In genomic region chr12:106527116-106527515, GRCm38 (mm10) we compare ENCODE assay signal across 13 mouse cellular contexts.
DNase-seq lines count a peak whose midpoint lies in the region; ATAC-seq and TF ChIP-seq lines count a peak whose summit lies in the region.
"Had no signal": no experiment of that assay in that cellular context is flagged by ENCODE, and none has a peak within 500 bp of the region (broad histone marks: within the 10 kb centered on the region; RNA-seq: fewer than 3 reads in every experiment).

No protein-coding gene starts in this region.

- intact Hi-C loops in heart, postnatal 25 days (cut with DNase I) = no loop called here
- intact Hi-C loops in left cerebral cortex, postnatal 25 days (cut with DNase I) = no loop called here

- H3K9me3 ChIP-seq in heart, embryonic 13.5 days = 0 out of 2 replicates have a peak, but pooled peaks cover 6% of the 10 kb centered on the region
- no peaks in the 10 kb centered on the region for H3K9me3 ChIP-seq in hindbrain, embryonic 12.5 days (replicated peaks)
- H3K9me3 ChIP-seq in liver, postnatal 0 days (ENCODE audit: low read length) = no peaks in the 10 kb centered on the region
- H3K9me3 ChIP-seq: heart, embryonic 10.5 days; liver, embryonic 12.5 days had no signal

- no peak overlapping the region for H3K27ac ChIP-seq in heart, embryonic 13.5 days (replicated peaks)
- H3K27ac ChIP-seq in hindbrain, embryonic 12.5 days = no peak overlapping the region
- H3K27ac ChIP-seq in liver, postnatal 0 days (ENCODE audit: low read depth) = no peak overlapping the region
- H3K27ac ChIP-seq: heart, embryonic 10.5 days; liver, embryonic 12.5 days had no signal

- no peak for TF ChIP-seq CTCF in liver, postnatal 0 days (IDR thresholded peaks at IDR 0.05; ENCODE audit: low read depth)

- DNase-seq in heart, postnatal 25 days (ENCODE audit: low spot score) = no peak
- peak; percentile 26 for DNase-seq in right cerebral cortex, postnatal 4 days
- no peak for DNase-seq in right cerebral cortex, postnatal 25 days
- DNase-seq in liver, postnatal 0 days = no peak
- DNase-seq in adrenal gland, postnatal 25 days = no peak
- DNase-seq in left cerebral cortex, postnatal 25 days (ENCODE audit: low spot score in 2 of 2) = no peak
- DNase-seq: cerebellum, adult 2 months; kidney, postnatal 36 days; spleen, adult 18-20 months had no signal

- H3K4me2 ChIP-seq in heart, embryonic 13.5 days = peak overlapping the region; percentile 45; the same call in 1 of the 2 replicates
- H3K4me2 ChIP-seq in hindbrain, embryonic 12.5 days (replicated peaks) = no peak overlapping the region; the same call in 1 of the 2 replicates
- no peak overlapping the region for H3K4me2 ChIP-seq in liver, postnatal 0 days (ENCODE audit: low read depth, low read length)
- H3K4me2 ChIP-seq: liver, embryonic 12.5 days had no signal

- 63% methylated on average over 8 of the region's 8 CpGs for WGBS in heart, embryonic 13.5 days
- WGBS in hindbrain, embryonic 12.5 days = 58% methylated on average over 8 of the region's 8 CpGs
- WGBS in liver, postnatal 0 days (ENCODE audit: insufficient replicate concordance) = 62% methylated on average over 8 of the region's 8 CpGs

- no peak overlapping the region for H3K9ac ChIP-seq in heart, embryonic 13.5 days
- no peak overlapping the region for H3K9ac ChIP-seq in hindbrain, embryonic 12.5 days
- H3K9ac ChIP-seq in liver, postnatal 0 days (replicated peaks) = no peak overlapping the region
- H3K9ac ChIP-seq: liver, embryonic 12.5 days had no signal

- no peak overlapping the region for H3K4me3 ChIP-seq in heart, embryonic 13.5 days
- no peak overlapping the region for H3K4me3 ChIP-seq in hindbrain, embryonic 12.5 days
- no peak overlapping the region for H3K4me3 ChIP-seq in liver, postnatal 0 days (ENCODE audit: low read depth, low read length)
- H3K4me3 ChIP-seq: liver, embryonic 12.5 days had no signal

- no peak for TF ChIP-seq EP300 in liver, postnatal 0 days (IDR thresholded peaks at IDR 0.05; ENCODE audit: low read depth)

- peaks cover 15% of the 10 kb centered on the region for H3K4me1 ChIP-seq in heart, embryonic 13.5 days
- peaks cover 16% of the 10 kb centered on the region for H3K4me1 ChIP-seq in hindbrain, embryonic 12.5 days
- no peaks in the 10 kb centered on the region for H3K4me1 ChIP-seq in liver, postnatal 0 days (ENCODE audit: insufficient read depth)
- H3K4me1 ChIP-seq: liver, embryonic 12.5 days had no signal

- H3K36me3 ChIP-seq in heart, embryonic 13.5 days = no peaks in the 10 kb centered on the region
- no peaks in the 10 kb centered on the region for H3K36me3 ChIP-seq in hindbrain, embryonic 12.5 days
- no peaks in the 10 kb centered on the region for H3K36me3 ChIP-seq in liver, postnatal 0 days (replicated peaks; ENCODE audit: insufficient read depth, low read length)
- H3K36me3 ChIP-seq: heart, embryonic 10.5 days; liver, embryonic 12.5 days had no signal

- ATAC-seq in heart, embryonic 13.5 days (ENCODE audit: extremely low read depth, insufficient number of reproducible peaks, low FRiP score, low TSS enrichment) = no peak
- 0 out of 2 replicates have a peak, but pooled peaks have one; percentile 38 for ATAC-seq in hindbrain, embryonic 12.5 days (ENCODE audit: low FRiP score)
- no peak for ATAC-seq in liver, postnatal 0 days
- ATAC-seq: liver, embryonic 12.5 days had no signal

- H3K27me3 ChIP-seq in heart, embryonic 13.5 days (replicated peaks) = peaks cover 49% of the 10 kb centered on the region
- peaks cover 17% of the 10 kb centered on the region; the same call in 1 of the 2 replicates for H3K27me3 ChIP-seq in hindbrain, embryonic 12.5 days
- no peaks in the 10 kb centered on the region for H3K27me3 ChIP-seq in liver, postnatal 0 days (ENCODE audit: insufficient read depth, low read length)
